Mouse (Mus musculus) MEL (cell line): ENCODE measurements around the gene Epb41l4b. TPM values are rescaled to one million over a fixed set of nuclear protein-coding genes. Genes with fewer than 3 reads are reported as not detected.

Experiments
- DNase-seq: peaks from one replicate; pipeline ENCODE4 v3.0.0; 2011; ENCODE audit warnings: low read depth, low spot score
- H3K27ac ChIP-seq: 2 replicates; pipeline ENCODE4 v1.5.1; 2012; ENCODE audit warnings: low read depth, mild to moderate bottlenecking, control low read depth, low read length, moderate library complexity; ENCODE audit not compliant: control insufficient read depth
- H3K27me3 ChIP-seq, 2 experiments: fragments of 150-350 bp in 1 of 2; sonication (generic) in 1 of 2; 2 replicates each; pipeline ENCODE4 v1.6.1; 2012; ENCODE audit warnings: low read length in 2 of 2, mild to moderate bottlenecking in 2 of 2, improper control_type of control experiment in 1 of 2, moderate library complexity in 1 of 2; ENCODE audit not compliant: insufficient read depth in 2 of 2, control insufficient read depth in 1 of 2
- H3K36me3 ChIP-seq, 2 experiments: 2 replicates each; pipeline ENCODE4 v1.6.1; 2012 to 2014; ENCODE audit warnings: low read length in 2 of 2, improper control_type of control experiment in 1 of 2, inconsistent platforms in 1 of 2, mild to moderate bottlenecking in 1 of 2; ENCODE audit not compliant: insufficient read depth in 2 of 2, control insufficient read depth in 1 of 2
- H3K4me1 ChIP-seq, 2 experiments: fragments of 150-350 bp in 1 of 2; sonication (generic) in 1 of 2; 2 replicates each; pipeline ENCODE4 v1.6.1; 2012; ENCODE audit warnings: low read length in 2 of 2, improper control_type of control experiment in 1 of 2, mild to moderate bottlenecking in 1 of 2; ENCODE audit not compliant: insufficient read depth in 2 of 2, control insufficient read depth in 1 of 2
- H3K4me3 ChIP-seq, 2 experiments: fragments of 150-350 bp in 1 of 2; sonication (generic) in 1 of 2; 2 replicates each; pipeline ENCODE4 v1.5.1; 2012; ENCODE audit warnings: low read depth in 2 of 2, low read length in 2 of 2, mild to moderate bottlenecking in 2 of 2, moderate library complexity in 2 of 2, control low read depth in 1 of 2, improper control_type of control experiment in 1 of 2; ENCODE audit not compliant: control insufficient read depth in 1 of 2, insufficient read depth in 1 of 2
- H3K79me2 ChIP-seq: 2 replicates; pipeline ENCODE4 v1.6.1; 2012; ENCODE audit warnings: mild to moderate bottlenecking, low read length, moderate library complexity; ENCODE audit not compliant: control insufficient read depth, poor library complexity, insufficient read depth
- H3K9ac ChIP-seq: 2 replicates; pipeline ENCODE4 v1.6.1; 2012; ENCODE audit warnings: low read depth, mild to moderate bottlenecking, control low read depth, low read length, moderate library complexity; ENCODE audit not compliant: control insufficient read depth, poor library complexity, severe bottlenecking
- H3K9me3 ChIP-seq: fragments of 150-350 bp; sonication (generic); replicated peaks from 2 replicates; pipeline ENCODE4 v1.6.1; 2012; ENCODE audit warnings: mild to moderate bottlenecking, low read length, improper control_type of control experiment, moderate library complexity; ENCODE audit not compliant: insufficient read depth
- BHLHE40 ChIP-seq: IDR thresholded peaks from 2 replicates; pipeline ENCODE4 v1.6.1; 2012; ENCODE audit warnings: low read depth, mild to moderate bottlenecking, inconsistent platforms, low read length, improper control_type of control experiment, borderline replicate concordance
- CHD1 ChIP-seq: IDR thresholded peaks from 2 replicates; pipeline ENCODE4 v1.6.1; 2012; ENCODE audit warnings: low read depth, mild to moderate bottlenecking, inconsistent platforms, low read length, improper control_type of control experiment
- CHD2 ChIP-seq: IDR thresholded peaks from 2 replicates; pipeline ENCODE4 v1.6.1; 2011; ENCODE audit warnings: low read length, improper control_type of control experiment
- CTCF ChIP-seq, 3 experiments: IDR thresholded peaks in 2 of 3; conservative IDR thresholded peaks in 1 of 3; 2 replicates each; pipeline ENCODE4 v1.5.1; 2011 to 2012; ENCODE audit warnings: low read length in 3 of 3, low read depth in 2 of 3, mild to moderate bottlenecking in 2 of 3, improper control_type of control experiment in 1 of 3, inconsistent platforms in 1 of 3, mixed read lengths in 1 of 3, moderate library complexity in 1 of 3; ENCODE audit not compliant: control insufficient read depth in 1 of 3, insufficient read depth in 1 of 3, poor library complexity in 1 of 3, severe bottlenecking in 1 of 3
- ELF1 ChIP-seq: IDR thresholded peaks from 2 replicates; pipeline ENCODE4 v1.6.1; 2014; ENCODE audit warnings: low read depth, mild to moderate bottlenecking, inconsistent platforms, low read length, improper control_type of control experiment, moderate library complexity
- EP300 ChIP-seq, 2 experiments: IDR thresholded peaks; 2 replicates each; pipeline ENCODE4 v1.6.1; 2011; ENCODE audit warnings: improper control_type of control experiment in 2 of 2, low read length in 2 of 2, low read depth in 1 of 2, mild to moderate bottlenecking in 1 of 2
- ETS1 ChIP-seq: IDR thresholded peaks from 2 replicates; pipeline ENCODE4 v1.6.1; 2012; ENCODE audit warnings: low read depth, mild to moderate bottlenecking, inconsistent platforms, low read length, improper control_type of control experiment, moderate library complexity
- GATA1 ChIP-seq: IDR thresholded peaks from 2 replicates; pipeline ENCODE4 v1.6.1; 2011; ENCODE audit warnings: low read depth, low read length, improper control_type of control experiment
- HCFC1 ChIP-seq: IDR thresholded peaks from 2 replicates; pipeline ENCODE4 v1.6.1; 2012; ENCODE audit warnings: low read depth, mild to moderate bottlenecking, inconsistent platforms, low read length, improper control_type of control experiment, moderate library complexity
- JUND ChIP-seq: IDR thresholded peaks from 2 replicates; pipeline ENCODE4 v1.6.1; 2011; ENCODE audit warnings: low read depth, mild to moderate bottlenecking, improper control_type of control experiment, low read length
- MAFK ChIP-seq: IDR thresholded peaks from 2 replicates; pipeline ENCODE4 v1.6.1; 2011; ENCODE audit warnings: low read depth, mild to moderate bottlenecking, low read length, improper control_type of control experiment, borderline replicate concordance
- MAZ ChIP-seq: IDR thresholded peaks from 2 replicates; pipeline ENCODE4 v1.6.1; 2012; ENCODE audit warnings: low read depth, mild to moderate bottlenecking, inconsistent platforms, low read length, improper control_type of control experiment
- MXI1 ChIP-seq: IDR thresholded peaks from 2 replicates; pipeline ENCODE4 v1.6.1; 2011; ENCODE audit warnings: mild to moderate bottlenecking, low read depth, low read length, improper control_type of control experiment
- NELFE ChIP-seq: IDR thresholded peaks from 2 replicates; pipeline ENCODE4 v1.6.1; 2011; ENCODE audit warnings: low read depth, low read length, improper control_type of control experiment
- NRF1 ChIP-seq: IDR thresholded peaks from 2 replicates; pipeline ENCODE4 v1.6.1; 2014; ENCODE audit warnings: low read depth, mild to moderate bottlenecking, inconsistent platforms, low read length, improper control_type of control experiment, moderate library complexity; ENCODE audit not compliant: poor library complexity, insufficient read depth, severe bottlenecking
- POLR2A ChIP-seq, 2 experiments: IDR thresholded peaks; 2 replicates each; pipeline ENCODE4 v1.6.1; 2011 to 2012; ENCODE audit warnings: low read length in 2 of 2, mild to moderate bottlenecking in 2 of 2, control low read depth in 1 of 2, improper control_type of control experiment in 1 of 2, low read depth in 1 of 2, moderate library complexity in 1 of 2; ENCODE audit not compliant: control insufficient read depth in 1 of 2, insufficient read depth in 1 of 2, poor library complexity in 1 of 2
- POLR2AphosphoS2 ChIP-seq: IDR thresholded peaks from 2 replicates; pipeline ENCODE4 v1.6.1; 2011; ENCODE audit warnings: low read length, improper control_type of control experiment
- POLR2AphosphoS5 ChIP-seq: IDR thresholded peaks from 2 replicates; pipeline ENCODE4 v1.6.1; 2012; ENCODE audit warnings: low read depth, borderline replicate concordance, mild to moderate bottlenecking, inconsistent platforms, low read length, moderate library complexity, mixed read lengths
- RAD21 ChIP-seq: IDR thresholded peaks from 2 replicates; pipeline ENCODE4 v1.6.1; 2011; ENCODE audit warnings: mild to moderate bottlenecking, low read depth, low read length, improper control_type of control experiment
- RCOR1 ChIP-seq: IDR thresholded peaks from 2 replicates; pipeline ENCODE4 v1.6.1; 2012; ENCODE audit warnings: low read depth, mild to moderate bottlenecking, inconsistent platforms, low read length, improper control_type of control experiment
- SMC3 ChIP-seq: IDR thresholded peaks from 2 replicates; pipeline ENCODE4 v1.6.1; 2011; ENCODE audit warnings: low read depth, low read length, improper control_type of control experiment
- USF1 ChIP-seq: IDR thresholded peaks from 2 replicates; pipeline ENCODE4 v1.6.1; 2014; ENCODE audit warnings: low read depth, mild to moderate bottlenecking, inconsistent platforms, low read length, improper control_type of control experiment, moderate library complexity
- ZKSCAN1 ChIP-seq: IDR thresholded peaks from 2 replicates; pipeline ENCODE4 v1.6.1; 2012; ENCODE audit warnings: low read depth, mild to moderate bottlenecking, inconsistent platforms, low read length, improper control_type of control experiment, moderate library complexity
- ZMIZ1 ChIP-seq: IDR thresholded peaks from 2 replicates; pipeline ENCODE4 v1.6.1; 2012; ENCODE audit warnings: low read depth, mild to moderate bottlenecking, inconsistent platforms, low read length, improper control_type of control experiment, moderate library complexity
- ZNF384 ChIP-seq: IDR thresholded peaks from 2 replicates; pipeline ENCODE4 v1.6.1; 2012; ENCODE audit warnings: low read depth, mild to moderate bottlenecking, inconsistent platforms, low read length, improper control_type of control experiment
- polyA plus RNA-seq, 2 experiments: library from polyadenylated mRNA; stranded (reverse) in 1 of 2; unstranded in 1 of 2; fragments of >175 nt in 1 of 2; fragments of >200 nt in 1 of 2; gene quantifications; 2 replicates each; pipeline versions ENCODE4 v1.2.1 to v1.2.4; 2012; ENCODE audit warnings: low replicate concordance in 2 of 2, low read depth in 1 of 2; ENCODE audit not compliant: insufficient read length in 2 of 2, insufficient read depth in 1 of 2, missing spikeins in 1 of 2
- total RNA-seq: library from RNA; depleted of rRNA; stranded (reverse); fragments of 300-350 nt; gene quantifications from 2 replicates; pipeline ENCODE4 v1.2.3, GENCODE M21; 2012

The Epb41l4b gene
- total and polyA plus RNA-seq, 3 experiments: not detected

DNA sequence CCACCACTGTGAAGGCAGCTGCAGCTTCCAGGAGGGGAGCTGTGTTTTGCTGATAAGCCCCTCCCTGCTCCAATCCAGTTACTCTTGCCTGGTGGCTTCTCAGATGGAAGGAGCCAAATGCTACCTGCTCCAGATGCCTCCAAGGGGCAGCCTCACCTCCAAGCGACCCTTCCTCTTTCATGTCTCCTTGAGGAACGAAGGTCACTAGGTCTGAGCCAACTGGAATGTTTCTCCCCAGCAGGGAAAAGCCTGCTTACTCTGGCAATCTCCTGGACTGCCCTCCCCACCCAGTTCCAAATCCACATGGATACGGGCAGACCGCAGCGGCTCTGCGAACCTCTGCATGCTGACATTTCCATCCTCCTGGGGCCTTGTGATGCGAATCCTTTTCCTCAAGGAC lies 69.4 kb downstream of the Epb41l4b start:
- no peak overlapping the region for H3K9ac ChIP-seq
- TF ChIP-seq SMC3 (no peak), EP300 (IDR thresholded peaks at IDR 0.05; ENCODE audit: low read depth in 1 of 2, low read length in 2 of 2) (no peak), NRF1 (no peak), ELF1 (no peak), JUND (no peak), RCOR1 (no peak), CHD1 (no peak), NELFE (no peak), BHLHE40 (no peak), CHD2 (no peak), HCFC1 (no peak), MAFK (no peak), POLR2AphosphoS2 (no peak), ZKSCAN1 (no peak), POLR2AphosphoS5 (no peak), USF1 (no peak), ZMIZ1 (no peak), MXI1 (no peak), POLR2A (IDR thresholded peaks at IDR 0.05; ENCODE audit: control insufficient read depth in 1 of 2, insufficient read depth in 1 of 2, low read depth in 1 of 2, low read length in 2 of 2, poor library complexity in 1 of 2) (no peak), CTCF (IDR thresholded peaks at IDR 0.05 in 2 of 3, conservative IDR thresholded peaks at IDR 0.05 in 1 of 3; ENCODE audit: control insufficient read depth in 1 of 3, insufficient read depth in 1 of 3, low read depth in 2 of 3, low read length in 3 of 3, poor library complexity in 1 of 3, severe bottlenecking in 1 of 3) (no peak)
- no peaks in the 10 kb centered on the region for H3K36me3 ChIP-seq
- no peak for DNase-seq
- H3K9me3 ChIP-seq: no peaks in the 10 kb centered on the region
- no peaks in the 10 kb centered on the region for H3K4me1 ChIP-seq
- H3K27me3 ChIP-seq: peaks cover 0 to 8% of the 10 kb centered on the region in 2 experiments; a peak in 2 of 4 replicates
- H3K27ac ChIP-seq: no peak overlapping the region
- no peaks in the 10 kb centered on the region; the same call in 1 of the 2 replicates for H3K79me2 ChIP-seq
- no peak overlapping the region for H3K4me3 ChIP-seq

DNA sequence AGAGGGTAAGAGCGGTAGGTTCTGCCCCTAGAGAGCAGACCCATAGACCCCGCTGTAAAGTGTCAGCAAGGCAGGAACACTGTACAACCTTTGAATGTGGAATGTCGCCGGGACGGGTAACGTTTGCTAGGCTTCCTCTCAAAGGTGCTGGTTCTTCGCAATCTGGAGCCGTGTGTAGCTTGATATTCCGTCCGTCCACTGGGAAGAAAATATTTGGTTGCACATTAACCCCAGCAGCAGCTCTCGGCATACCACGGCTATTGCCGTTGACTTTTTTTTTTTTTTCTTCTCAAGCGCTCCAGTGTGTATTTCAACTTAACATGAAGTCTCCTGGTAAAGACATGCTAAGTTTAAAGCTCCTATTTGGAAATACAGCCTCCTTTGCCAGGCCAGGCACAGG lies 70.1 kb downstream of the Epb41l4b start:
- H3K9ac ChIP-seq: no peak overlapping the region
- peaks cover 0 to 5% of the 10 kb centered on the region in 2 experiments; a peak in 2 of 4 replicates for H3K27me3 ChIP-seq
- H3K4me1 ChIP-seq: no peaks in the 10 kb centered on the region
- no peak for DNase-seq
- H3K27ac ChIP-seq: no peak overlapping the region
- H3K79me2 ChIP-seq: no peaks in the 10 kb centered on the region; the same call in 1 of the 2 replicates
- no peaks in the 10 kb centered on the region for H3K36me3 ChIP-seq
- H3K9me3 ChIP-seq: no peaks in the 10 kb centered on the region
- H3K4me3 ChIP-seq: no peak overlapping the region
- TF ChIP-seq RAD21 (no peak), SMC3 (no peak), MAZ (no peak), JUND (no peak), ZNF384 (no peak), EP300 (IDR thresholded peaks at IDR 0.05; ENCODE audit: low read depth in 1 of 2, low read length in 2 of 2) (no peak), CHD2 (no peak), ELF1 (no peak), ETS1 (no peak), GATA1 (no peak), MAFK (no peak), POLR2AphosphoS5 (no peak), ZMIZ1 (no peak), NRF1 (no peak), MXI1 (no peak), POLR2AphosphoS2 (no peak), HCFC1 (no peak)
